Comparison of ENCODE assay signal across 21 mouse cellular contexts in the genomic region with DNA sequence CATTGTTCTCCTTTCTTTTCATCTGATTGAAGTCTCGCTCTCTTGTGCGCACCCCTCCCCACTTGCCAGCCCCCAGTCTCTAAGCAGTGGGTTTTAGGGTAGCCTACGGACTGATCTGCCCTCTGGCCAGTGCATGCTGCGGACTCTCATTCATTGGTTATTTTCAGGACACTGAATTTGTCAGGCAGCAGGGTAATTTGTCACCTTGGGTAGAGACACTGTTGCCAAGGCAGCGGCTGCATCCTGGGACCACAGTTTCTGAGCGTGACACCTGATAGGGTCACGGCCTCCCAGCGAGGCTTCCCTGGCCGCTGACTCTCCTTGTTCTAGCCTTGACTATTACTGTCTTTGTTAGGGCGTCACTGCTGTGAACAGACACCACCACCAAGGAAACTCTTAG.
DNase-seq lines count a peak whose midpoint lies in the region; ATAC-seq and TF ChIP-seq lines count a peak whose summit lies in the region.
"Had no signal": no experiment of that assay in that cellular context is flagged by ENCODE, and none has a peak within 500 bp of the region (broad histone marks: within the 10 kb centered on the region; RNA-seq: fewer than 3 reads in every experiment).

No protein-coding gene starts in this region.

- no peak for TF ChIP-seq CTCF in stomach, postnatal 0 days (IDR thresholded peaks at IDR 0.05; ENCODE audit: low read depth)

- no peaks in the 10 kb centered on the region for H3K4me1 ChIP-seq in kidney, embryonic 15.5 days
- H3K4me1 ChIP-seq in kidney, embryonic 16.5 days (ENCODE audit: insufficient read depth, low read length), result no peaks in the 10 kb centered on the region
- no peaks in the 10 kb centered on the region for H3K4me1 ChIP-seq in embryonic facial prominence, embryonic 11.5 days (ENCODE audit: control insufficient read depth, insufficient read depth, low read length)
- peaks cover 19% of the 10 kb centered on the region for H3K4me1 ChIP-seq in neural tube, embryonic 12.5 days
- no peaks in the 10 kb centered on the region for H3K4me1 ChIP-seq in stomach, postnatal 0 days (replicated peaks; ENCODE audit: control insufficient read depth, insufficient read depth)
- H3K4me1 ChIP-seq: embryonic facial prominence, embryonic 15.5 days; hindbrain, embryonic 15.5 days; megakaryocyte, embryonic 14.5 days had no signal

- H3K4me2 ChIP-seq in kidney, embryonic 15.5 days, result no peak overlapping the region
- no peak overlapping the region for H3K4me2 ChIP-seq in kidney, embryonic 16.5 days (replicated peaks; ENCODE audit: low read depth, low read length)
- no peak overlapping the region for H3K4me2 ChIP-seq in embryonic facial prominence, embryonic 11.5 days (ENCODE audit: low read depth, low read length)
- H3K4me2 ChIP-seq in neural tube, embryonic 12.5 days (replicated peaks), result 0 out of 2 replicates have a peak overlapping the region, but pooled peaks have one; percentile 17
- no peak overlapping the region for H3K4me2 ChIP-seq in stomach, postnatal 0 days (replicated peaks; ENCODE audit: low read depth)
- H3K4me2 ChIP-seq: embryonic facial prominence, embryonic 15.5 days; hindbrain, embryonic 15.5 days had no signal

- H3K4me3 ChIP-seq in kidney, embryonic 15.5 days (replicated peaks), result no peak overlapping the region
- no peak overlapping the region for H3K4me3 ChIP-seq in kidney, embryonic 16.5 days (ENCODE audit: low read length)
- no peak overlapping the region for H3K4me3 ChIP-seq in embryonic facial prominence, embryonic 11.5 days (ENCODE audit: low read depth, low read length)
- H3K4me3 ChIP-seq in neural tube, embryonic 12.5 days, result no peak overlapping the region
- H3K4me3 ChIP-seq in stomach, postnatal 0 days (ENCODE audit: low read depth, low read length), result no peak overlapping the region
- H3K4me3 ChIP-seq: embryonic facial prominence, embryonic 15.5 days; heart, embryonic 10.5 days; hindbrain, embryonic 15.5 days; megakaryocyte, embryonic 14.5 days; myocyte had no signal

- H3K27ac ChIP-seq in kidney, embryonic 15.5 days, result no peak overlapping the region
- no peak overlapping the region for H3K27ac ChIP-seq in kidney, embryonic 16.5 days (ENCODE audit: low read length)
- H3K27ac ChIP-seq in embryonic facial prominence, embryonic 11.5 days (replicated peaks; ENCODE audit: low read depth, low read length), result no peak overlapping the region
- H3K27ac ChIP-seq in neural tube, embryonic 12.5 days, result no peak overlapping the region
- H3K27ac ChIP-seq in stomach, postnatal 0 days (replicated peaks), result no peak overlapping the region
- H3K27ac ChIP-seq: embryonic facial prominence, embryonic 15.5 days; heart, embryonic 10.5 days; hindbrain, embryonic 15.5 days had no signal

- H3K36me3 ChIP-seq in kidney, embryonic 15.5 days, result no peaks in the 10 kb centered on the region
- no peaks in the 10 kb centered on the region for H3K36me3 ChIP-seq in kidney, embryonic 16.5 days (ENCODE audit: insufficient read depth, low read length)
- H3K36me3 ChIP-seq in embryonic facial prominence, embryonic 11.5 days (replicated peaks; ENCODE audit: control insufficient read depth, insufficient read depth, low read depth, low read length), result no peaks in the 10 kb centered on the region
- no peaks in the 10 kb centered on the region for H3K36me3 ChIP-seq in neural tube, embryonic 12.5 days
- no peaks in the 10 kb centered on the region for H3K36me3 ChIP-seq in stomach, postnatal 0 days (ENCODE audit: control insufficient read depth, insufficient read depth, low read length)
- H3K36me3 ChIP-seq: embryonic facial prominence, embryonic 15.5 days; heart, embryonic 10.5 days; hindbrain, embryonic 15.5 days had no signal

- peak; percentile 51 for DNase-seq in embryo, embryonic 11 days
- DNase-seq in embryonic facial prominence, embryonic 11.5 days (ENCODE audit: low spot score), result no peak
- DNase-seq in left cerebral cortex, postnatal 10 days (ENCODE audit: extremely low spot score in 1 of 2, low spot score in 2 of 2), result no peak
- no peak for DNase-seq in stomach, postnatal 0 days (ENCODE audit: low spot score)
- DNase-seq in lung, postnatal 4 days, result no peak
- DNase-seq: cerebellum, adult 8-10 months; gastrocnemius, postnatal 10 days; kidney, adult 11 months; kidney, postnatal 25 days; left cerebral cortex, postnatal 4 days; liver; lung, postnatal 10 days; spleen, adult 18-20 months had no signal

- WGBS in kidney, embryonic 15.5 days, result 47% methylated on average over 10 of the region's 10 CpGs
- WGBS in kidney, embryonic 16.5 days, result 49% methylated on average over 10 of the region's 10 CpGs
- 50% methylated on average over 10 of the region's 10 CpGs for WGBS in embryonic facial prominence, embryonic 11.5 days
- WGBS in neural tube, embryonic 12.5 days, result 24% methylated on average over 10 of the region's 10 CpGs
- WGBS in stomach, postnatal 0 days, result 64% methylated on average over 10 of the region's 10 CpGs

- ATAC-seq in kidney, embryonic 15.5 days (replicated peaks; ENCODE audit: low FRiP score), result peak; percentile 33; the same call in 1 of the 2 replicates
- ATAC-seq in kidney, embryonic 16.5 days (ENCODE audit: low FRiP score, low TSS enrichment), result no peak
- 0 out of 2 replicates have a peak, but pooled peaks have one; percentile 36 for ATAC-seq in embryonic facial prominence, embryonic 11.5 days (replicated peaks; ENCODE audit: insufficient number of reproducible peaks, low FRiP score, low TSS enrichment, low read depth)
- ATAC-seq in neural tube, embryonic 12.5 days (ENCODE audit: low FRiP score, low read depth), result peak; percentile 51
- ATAC-seq in stomach, postnatal 0 days (ENCODE audit: low FRiP score, low TSS enrichment), result no peak

- no peak for TF ChIP-seq EP300 in stomach, postnatal 0 days (optimal IDR thresholded peaks at IDR 0.05)

- intact Hi-C loops in left cerebral cortex, postnatal 10 days (cut with DNase I), result no loop called here

- no peaks in the 10 kb centered on the region for H3K9me3 ChIP-seq in kidney, embryonic 15.5 days (replicated peaks)
- no peaks in the 10 kb centered on the region for H3K9me3 ChIP-seq in kidney, embryonic 16.5 days (ENCODE audit: low read length)
- H3K9me3 ChIP-seq in embryonic facial prominence, embryonic 11.5 days (replicated peaks; ENCODE audit: control insufficient read depth, low read length), result no peaks in the 10 kb centered on the region
- no peaks in the 10 kb centered on the region for H3K9me3 ChIP-seq in neural tube, embryonic 12.5 days
- H3K9me3 ChIP-seq in stomach, postnatal 0 days (ENCODE audit: control insufficient read depth, low read length), result no peaks in the 10 kb centered on the region
- H3K9me3 ChIP-seq: embryonic facial prominence, embryonic 15.5 days; heart, embryonic 10.5 days; hindbrain, embryonic 15.5 days had no signal

- no peaks in the 10 kb centered on the region for H3K27me3 ChIP-seq in kidney, embryonic 15.5 days
- no peaks in the 10 kb centered on the region for H3K27me3 ChIP-seq in kidney, embryonic 16.5 days (ENCODE audit: insufficient read depth, low read length)
- no peaks in the 10 kb centered on the region for H3K27me3 ChIP-seq in embryonic facial prominence, embryonic 11.5 days (ENCODE audit: control insufficient read depth, insufficient read depth, low read length)
- no peaks in the 10 kb centered on the region for H3K27me3 ChIP-seq in neural tube, embryonic 12.5 days (replicated peaks)
- H3K27me3 ChIP-seq in stomach, postnatal 0 days (ENCODE audit: control insufficient read depth, insufficient read depth, low read length), result no peaks in the 10 kb centered on the region
- H3K27me3 ChIP-seq: embryonic facial prominence, embryonic 15.5 days; hindbrain, embryonic 15.5 days; megakaryocyte, embryonic 14.5 days had no signal

- H3K9ac ChIP-seq in kidney, embryonic 15.5 days, result no peak overlapping the region
- no peak overlapping the region for H3K9ac ChIP-seq in kidney, embryonic 16.5 days (replicated peaks; ENCODE audit: low read length)
- no peak overlapping the region for H3K9ac ChIP-seq in embryonic facial prominence, embryonic 11.5 days (replicated peaks; ENCODE audit: low read length)
- no peak overlapping the region for H3K9ac ChIP-seq in neural tube, embryonic 12.5 days
- H3K9ac ChIP-seq in stomach, postnatal 0 days (ENCODE audit: low read length), result no peak overlapping the region
- H3K9ac ChIP-seq: embryonic facial prominence, embryonic 15.5 days; hindbrain, embryonic 15.5 days had no signal

Comparison
In these comparisons a context has a peak if more than half of its experiments do, and no peak if none do; other contexts are left out.
1. ATAC-seq: peak in kidney, embryonic 15.5 days (single experiment), embryonic facial prominence, embryonic 11.5 days (single experiment) and neural tube, embryonic 12.5 days (single experiment); none in kidney, embryonic 16.5 days (single experiment) and stomach, postnatal 0 days (single experiment).